Mouse (Mus musculus) stomach, postnatal 0 days (tissue): Measurements from ENCODE around the gene Pomc. TPM values are rescaled to one million over a fixed set of nuclear protein-coding genes. Genes with fewer than 3 reads are reported as not detected.

Experiments
- ATAC-seq: fragments of 200-750 bp; cut with Nextera tagmentation; 2 replicates; pipeline ENCODE4 v1.8.0; 2017; ENCODE audit not compliant: low FRiP score, low TSS enrichment
- DNase-seq: peaks from one replicate; pipeline ENCODE4 v3.0.0-alpha.2; 2016; ENCODE audit warnings: low spot score
- H3K27ac ChIP-seq: fragments of 300-500 bp; sonication (generic); replicated peaks from 2 replicates; pipeline ENCODE4 v1.5.1; 2014; ENCODE audit warnings: mild to moderate bottlenecking, control low read depth
- H3K27me3 ChIP-seq: fragments of 300-500 bp; sonication (generic); 2 replicates; pipeline ENCODE4 v1.6.1; 2014; ENCODE audit warnings: low read length; ENCODE audit not compliant: control insufficient read depth, insufficient read depth
- H3K36me3 ChIP-seq: fragments of 300-500 bp; sonication (generic); 2 replicates; pipeline ENCODE4 v1.6.1; 2014; ENCODE audit warnings: low read length, mixed read lengths; ENCODE audit not compliant: control insufficient read depth, insufficient read depth
- H3K4me1 ChIP-seq: fragments of 300-500 bp; sonication (generic); replicated peaks from 2 replicates; pipeline ENCODE4 v1.6.1; 2014; ENCODE audit warnings: antibody characterized with exemption; ENCODE audit not compliant: control insufficient read depth, insufficient read depth
- H3K4me2 ChIP-seq: fragments of 300-500 bp; sonication (generic); replicated peaks from 2 replicates; pipeline ENCODE4 v1.6.1; 2014; ENCODE audit warnings: low read depth, mild to moderate bottlenecking, control low read depth, moderate library complexity
- H3K4me3 ChIP-seq: fragments of 300-500 bp; sonication (generic); 2 replicates; pipeline ENCODE4 v1.5.1; 2014; ENCODE audit warnings: low read depth, low read length, control low read depth
- H3K9ac ChIP-seq: fragments of 300-500 bp; sonication (generic); 2 replicates; pipeline ENCODE4 v1.6.1; 2014; ENCODE audit warnings: mild to moderate bottlenecking, low read length, control low read depth, mixed read lengths
- H3K9me3 ChIP-seq: fragments of 300-500 bp; sonication (generic); 2 replicates; pipeline ENCODE4 v1.6.1; 2016; ENCODE audit warnings: low read length; ENCODE audit not compliant: control insufficient read depth
- CTCF ChIP-seq: IDR thresholded peaks from 2 replicates; pipeline ENCODE4 v1.5.1; 2016; ENCODE audit warnings: antibody characterized with exemption, low read depth, mild to moderate bottlenecking, moderate library complexity
- EP300 ChIP-seq: optimal IDR thresholded peaks from 2 replicates; pipeline ENCODE3; 2016; ENCODE audit warnings: antibody characterized with exemption
- WGBS: fragments of 180-500 bp; shearing (Covaris S2); extraction: QIAGEN DNeasy Blood & Tissue Kit; methylation state at CpG from one replicate; pipeline ENCODE4 v1.1.7; 2014; 5-methylcytosine and 5-hydroxymethylcytosine counted together
- polyA plus RNA-seq: library from polyadenylated mRNA; unstranded; fragments of >200 nt; fragmentation: Nextera tagmentation; extraction: Ambion mirVana; gene quantifications from 2 replicates; pipeline ENCODE4 v1.2.1, GENCODE M21; 2015

The Pomc gene
- polyA plus RNA-seq, 1 experiment from 2014 or later: 0.96 TPM

- Histone ChIP-seq H3K27me3 (no peaks in the 10 kb centered on the region), H3K4me2 (peak overlapping the region; percentile 76), H3K36me3 (no peaks in the 10 kb centered on the region), H3K4me3 (peak overlapping the region; percentile 43; the same call in 1 of the 2 replicates), H3K27ac (peak overlapping the region; percentile 73), H3K9me3 (no peaks in the 10 kb centered on the region), H3K4me1 (no peaks in the 10 kb centered on the region; the same call in 1 of the 2 replicates), H3K9ac (0 out of 2 replicates have a peak overlapping the region, but pooled peaks have one; percentile 8)
- no peak for DNase-seq
- 57% methylated on average over 1 of the region's 1 CpGs for WGBS
- TF ChIP-seq CTCF: no peak
- TF ChIP-seq EP300: no peak
- ATAC-seq: no peak
Observed at GRCm38 (mm10) chr12:3980991-3981349, 26.2 kb downstream of the Pomc start.

DNA sequence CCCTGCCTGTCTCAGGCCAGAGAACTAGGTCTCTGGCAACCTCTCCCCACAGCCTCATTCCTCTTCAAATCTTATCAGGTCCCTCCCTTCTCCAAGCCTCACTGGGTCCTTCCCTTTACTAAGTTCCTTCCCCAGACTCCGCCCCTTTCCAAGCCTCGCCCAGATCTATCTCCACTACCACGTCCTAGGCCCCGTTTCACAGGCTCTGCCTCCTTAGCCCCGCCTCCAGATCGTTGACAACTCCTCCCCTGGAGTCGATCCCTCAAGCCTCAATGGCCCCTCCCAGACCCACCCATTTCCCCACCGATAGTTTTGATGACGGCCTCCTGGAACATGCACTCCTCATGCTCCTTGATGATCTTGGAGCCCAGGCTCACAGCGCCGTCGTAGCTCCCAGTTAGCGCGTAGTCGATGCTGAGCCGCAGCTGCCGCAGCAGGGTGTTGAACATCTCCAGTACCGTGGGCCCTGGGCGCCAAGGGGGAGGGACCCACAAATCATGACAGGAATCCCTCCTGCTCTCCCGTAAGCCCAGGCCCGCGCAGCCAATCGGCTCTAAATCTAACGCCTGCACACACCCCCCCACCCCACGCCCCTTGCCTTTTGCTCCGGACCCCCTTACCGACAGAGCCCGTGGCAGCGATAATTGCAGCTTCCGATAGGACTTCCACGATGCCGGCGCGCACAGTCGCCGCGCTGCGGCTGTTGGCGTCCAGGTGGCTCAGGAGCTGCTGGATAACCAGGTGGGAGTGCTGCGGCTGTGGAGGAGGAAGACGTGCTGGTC is 26.8 kb downstream of the Pomc start:
- Histone ChIP-seq H3K36me3 (no peaks in the 10 kb centered on the region), H3K9me3 (no peaks in the 10 kb centered on the region), H3K4me3 (peak overlapping the region; percentile 43), H3K27ac (peak overlapping the region; percentile 73), H3K4me2 (peak overlapping the region; percentile 76), H3K4me1 (no peaks in the 10 kb centered on the region; the same call in 1 of the 2 replicates), H3K9ac (peak overlapping the region; percentile 59), H3K27me3 (no peaks in the 10 kb centered on the region)
- ATAC-seq: peak; percentile 96
- WGBS: under 1% methylated on average over 40 of the region's 41 CpGs
- TF ChIP-seq EP300 (no peak), CTCF (no peak)
- DNase-seq: peak; percentile 89

DNA sequence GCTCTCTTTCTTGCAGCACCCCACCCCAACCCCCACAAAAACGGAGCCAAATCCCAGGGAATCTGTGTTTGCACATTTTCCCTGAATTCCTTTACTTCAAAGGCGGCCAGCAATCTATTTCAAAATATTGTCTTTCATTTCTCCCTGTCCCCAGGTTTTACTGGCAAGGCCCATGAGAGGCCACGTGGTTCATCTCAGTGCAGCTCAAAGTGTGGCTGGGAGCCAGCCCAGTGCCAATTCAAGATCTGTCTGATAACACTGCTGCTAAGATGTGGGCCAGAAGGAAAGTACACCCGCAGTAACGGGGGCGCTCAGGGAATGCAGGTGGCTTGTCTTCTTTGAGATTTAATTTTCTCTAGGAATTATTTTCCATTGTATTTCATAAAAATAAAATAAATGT is 27.5 kb downstream of the Pomc start:
- H3K9me3 ChIP-seq: no peaks in the 10 kb centered on the region
- TF ChIP-seq CTCF: no peak
- no peak for TF ChIP-seq EP300
- 19% methylated on average over 6 of the region's 6 CpGs for WGBS
- ATAC-seq (no peak), DNase-seq (peak; percentile 41)
- peak overlapping the region; percentile 43 for H3K4me3 ChIP-seq
- H3K27me3 ChIP-seq: no peaks in the 10 kb centered on the region
- no peaks in the 10 kb centered on the region; the same call in 1 of the 2 replicates for H3K4me1 ChIP-seq
- H3K27ac ChIP-seq: no peak overlapping the region
- H3K4me2 ChIP-seq: peak overlapping the region; percentile 76
- H3K9ac ChIP-seq: no peak overlapping the region
- no peaks in the 10 kb centered on the region for H3K36me3 ChIP-seq

- ATAC-seq (no peak), DNase-seq (peak; percentile 74)
- 0% methylated on average over 1 of the region's 1 CpGs for WGBS
Observed at GRCm38 (mm10) chr12:3983736-3984135, 29.0 kb downstream of the Pomc start.

DNA sequence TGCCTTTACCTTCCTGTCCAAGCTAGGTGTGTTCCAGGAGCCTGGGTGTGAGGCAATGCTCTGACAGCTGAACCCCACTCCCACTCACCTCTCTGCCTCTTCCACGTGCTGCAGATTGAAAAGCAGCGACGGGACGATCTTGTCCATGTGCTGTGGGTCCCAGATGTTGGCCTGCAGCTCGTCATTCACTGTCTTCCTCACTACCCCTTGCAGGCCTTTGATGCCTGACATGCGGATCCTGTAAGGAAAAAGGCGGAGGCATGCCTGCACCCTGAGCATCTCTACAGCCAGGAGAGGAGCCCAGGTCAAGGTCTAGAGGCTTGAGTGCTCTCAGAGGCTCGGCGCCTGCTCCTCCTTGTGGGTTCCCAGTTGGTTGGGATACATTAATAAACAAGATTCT is 29.7 kb downstream of the Pomc start:
- no peak for DNase-seq
- Histone ChIP-seq H3K4me3 (no peak overlapping the region), H3K9me3 (no peaks in the 10 kb centered on the region), H3K36me3 (no peaks in the 10 kb centered on the region), H3K4me1 (no peaks in the 10 kb centered on the region; the same call in 1 of the 2 replicates), H3K9ac (no peak overlapping the region), H3K27me3 (no peaks in the 10 kb centered on the region), H3K27ac (no peak overlapping the region), H3K4me2 (no peak overlapping the region)
- no peak for ATAC-seq
- 76% methylated on average over 9 of the region's 9 CpGs for WGBS
- TF ChIP-seq EP300 (no peak), CTCF (no peak)

More at GRCm38 (mm10) chr12:3983736-3984135, 29.0 kb downstream of the Pomc start:
- H3K27me3 ChIP-seq: no peaks in the 10 kb centered on the region
- TF ChIP-seq CTCF: peak; percentile 86
- TF ChIP-seq EP300: no peak
- no peak overlapping the region for H3K4me3 ChIP-seq
- H3K9ac ChIP-seq: no peak overlapping the region
- no peak overlapping the region for H3K27ac ChIP-seq
- H3K4me1 ChIP-seq: no peaks in the 10 kb centered on the region; the same call in 1 of the 2 replicates
- H3K9me3 ChIP-seq: no peaks in the 10 kb centered on the region
- H3K4me2 ChIP-seq: no peak overlapping the region
- H3K36me3 ChIP-seq: no peaks in the 10 kb centered on the region

- H3K36me3 ChIP-seq: no peaks in the 10 kb centered on the region
- WGBS: 28% methylated on average over 2 of the region's 2 CpGs
- no peak overlapping the region for H3K9ac ChIP-seq
- no peak for ATAC-seq
- TF ChIP-seq CTCF (no peak), EP300 (no peak)
- H3K4me3 ChIP-seq: no peak overlapping the region
- no peaks in the 10 kb centered on the region for H3K27me3 ChIP-seq
- DNase-seq: no peak
- no peak overlapping the region for H3K27ac ChIP-seq
- no peaks in the 10 kb centered on the region for H3K9me3 ChIP-seq
- no peaks in the 10 kb centered on the region for H3K4me1 ChIP-seq
- H3K4me2 ChIP-seq: no peak overlapping the region
Observed at GRCm38 (mm10) chr12:3989943-3990342, 35.2 kb downstream of the Pomc start.
